9 mouse cellular contexts compared by ENCODE assay signal in the genomic region with DNA sequence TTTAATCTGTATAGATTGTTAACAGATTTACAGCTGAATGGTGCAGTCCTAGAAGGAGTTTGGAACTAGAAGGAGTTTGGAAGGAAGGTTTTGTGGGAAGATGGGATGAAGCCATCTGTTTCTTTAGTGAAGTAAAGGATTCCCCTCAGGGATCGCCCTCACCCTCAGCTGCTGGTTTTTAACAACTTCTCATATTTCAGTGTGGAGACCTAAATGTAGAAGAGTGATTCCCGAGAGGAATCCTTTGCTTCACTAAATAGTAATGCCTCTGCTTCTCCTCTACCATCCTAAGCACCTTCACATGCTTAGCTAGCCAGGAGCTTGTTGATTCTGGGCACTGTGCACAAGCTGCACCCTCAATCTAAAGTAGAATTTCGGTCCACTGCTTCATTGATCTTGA. TPM values are rescaled to one million over a fixed set of nuclear protein-coding genes. Genes with fewer than 3 reads are reported as not detected.
DNase-seq lines count a peak whose midpoint lies in the region; ATAC-seq and TF ChIP-seq lines count a peak whose summit lies in the region.
"Had no signal": no experiment of that assay in that cellular context is flagged by ENCODE, and none has a peak within 500 bp of the region (broad histone marks: within the 10 kb centered on the region; RNA-seq: fewer than 3 reads in every experiment).

No protein-coding gene starts in this region.

- peak overlapping the region; percentile 48 to 69; a peak in 2 of 4 replicates for H3K27ac ChIP-seq in heart, embryonic 14.5 days (replicated peaks in 1 of 2; ENCODE audit: control insufficient read depth in 1 of 2, insufficient read depth in 1 of 2, low read depth in 2 of 2, low read length in 2 of 2)
- H3K27ac ChIP-seq in forebrain, embryonic 14.5 days (ENCODE audit: low read depth, low read length) = peak overlapping the region; percentile 86
- H3K27ac ChIP-seq in macrophage = peak overlapping the region; percentile 76

- 7% methylated on average over 3 of the region's 3 CpGs for WGBS in heart, embryonic 14.5 days
- WGBS in forebrain, embryonic 14.5 days = 11% methylated on average over 3 of the region's 3 CpGs
- 8% methylated on average over 3 of the region's 3 CpGs for WGBS in macrophage (ENCODE audit: missing documents)

- H3K36me3 ChIP-seq in heart, embryonic 14.5 days (ENCODE audit: control insufficient read depth, insufficient read depth, low read length) = no peaks in the 10 kb centered on the region; the same call in 1 of the 2 replicates
- H3K36me3 ChIP-seq in G1E (replicated peaks) = peaks cover 21% of the 10 kb centered on the region
- H3K36me3 ChIP-seq in forebrain, embryonic 14.5 days (ENCODE audit: control insufficient read depth, insufficient read depth, low read length) = no peaks in the 10 kb centered on the region
- no peaks in the 10 kb centered on the region for H3K36me3 ChIP-seq in macrophage (ENCODE audit: inconsistent target)

- no peak for ATAC-seq in heart, embryonic 14.5 days (ENCODE audit: insufficient number of reproducible peaks, insufficient read depth, low FRiP score, low read depth)
- ATAC-seq in G1E (ENCODE audit: extremely low read depth, insufficient number of reproducible peaks, low FRiP score, poor library complexity, severe bottlenecking) = no peak
- no peak for ATAC-seq in forebrain, embryonic 14.5 days

- no peaks in the 10 kb centered on the region for H3K9me3 ChIP-seq in heart, embryonic 14.5 days (ENCODE audit: control insufficient read depth, low read length)
- no peaks in the 10 kb centered on the region for H3K9me3 ChIP-seq in G1E (replicated peaks)
- no peaks in the 10 kb centered on the region for H3K9me3 ChIP-seq in forebrain, embryonic 14.5 days (replicated peaks; ENCODE audit: control insufficient read depth, low read length)

- peaks cover 2 to 6% of the 10 kb centered on the region in 2 experiments; a peak in 2 of 4 replicates for H3K4me1 ChIP-seq in heart, embryonic 14.5 days (ENCODE audit: control insufficient read depth in 2 of 2, insufficient read depth in 2 of 2, low read length in 2 of 2)
- H3K4me1 ChIP-seq in G1E (ENCODE audit: insufficient read depth, low read depth, low read length) = peaks cover 32% of the 10 kb centered on the region
- H3K4me1 ChIP-seq in forebrain, embryonic 14.5 days (ENCODE audit: control insufficient read depth, insufficient read depth, low read length) = peaks cover 6% of the 10 kb centered on the region

- no peak for TF ChIP-seq CTCF in G1E (IDR thresholded peaks at IDR 0.05; ENCODE audit: low read depth, low read length)

- DNase-seq in heart, postnatal 25 days (ENCODE audit: low spot score) = no peak
- DNase-seq in G1E (ENCODE audit: low spot score) = peak; percentile 9
- no peak for DNase-seq in forebrain, embryonic 14.5 days (ENCODE audit: low spot score)
- DNase-seq in right cerebral cortex, postnatal 25 days = no peak
- no peak for DNase-seq in gastrocnemius, adult 8-10 months (ENCODE audit: low spot score in 2 of 2)
- no peak for DNase-seq in frontal cortex, postnatal 36 days (ENCODE audit: low spot score in 2 of 2)

- H3K4me3 ChIP-seq in heart, embryonic 14.5 days (ENCODE audit: control insufficient read depth in 1 of 2, insufficient read depth in 1 of 2, low read depth in 1 of 2, low read length in 2 of 2) = peak overlapping the region; percentile 71 to 91
- peak overlapping the region; percentile 84 for H3K4me3 ChIP-seq in G1E (ENCODE audit: low read depth, low read length)
- H3K4me3 ChIP-seq in forebrain, embryonic 14.5 days (ENCODE audit: low read depth, low read length) = peak overlapping the region; percentile 52
- H3K4me3 ChIP-seq in macrophage (ENCODE audit: inconsistent target) = peak overlapping the region; percentile 57

- H3K9ac ChIP-seq in heart, embryonic 14.5 days (ENCODE audit: low read length) = peak overlapping the region; percentile 74
- peak overlapping the region; percentile 72 for H3K9ac ChIP-seq in forebrain, embryonic 14.5 days (ENCODE audit: low read length)

- no peaks in the 10 kb centered on the region for H3K79me2 ChIP-seq in macrophage (ENCODE audit: inconsistent target)

- intact Hi-C loops in heart, postnatal 25 days (cut with DNase I) = loop anchor here (5.0 kb wide), 1 partner anchor 76 kb away; a partner anchor contains a TSS

- peaks cover 3% of the 10 kb centered on the region; the same call in 1 of the 2 replicates for H3K27me3 ChIP-seq in heart, embryonic 14.5 days (ENCODE audit: control insufficient read depth, insufficient read depth, low read length)
- H3K27me3 ChIP-seq in G1E (ENCODE audit: insufficient read depth, low read length) = peaks cover 20% of the 10 kb centered on the region
- H3K27me3 ChIP-seq in forebrain, embryonic 14.5 days (replicated peaks; ENCODE audit: control insufficient read depth, insufficient read depth, low read length) = no peaks in the 10 kb centered on the region
- H3K27me3 ChIP-seq: Patski had no signal

- H3K4me2 ChIP-seq in heart, embryonic 14.5 days (ENCODE audit: low read length) = peak overlapping the region; percentile 97
- peak overlapping the region; percentile 95 for H3K4me2 ChIP-seq in forebrain, embryonic 14.5 days (ENCODE audit: low read length)

RNA-seq across cellular contexts. Expression of a gene that starts 0.3 kb away (rescaled TPM):
- polyA plus RNA-seq in heart, embryonic 14.5 days (2014; fragmentation: Nextera tagmentation; extraction: Ambion mirVana) = 8.9 and 9.2 TPM in 2 replicates
- total RNA-seq in heart, postnatal 25 days (2021) = under 1 TPM; 0.13 to 0.25 TPM
- total RNA-seq in G1E (2014; fragmentation: Nextera tagmentation) (14.9 and 24.2 TPM in 2 replicates), G1E (2017) (27.8 and 28.6 TPM in 2 replicates)
- polyA plus RNA-seq in G1E (2012) (0.41 and 0.63 TPM in 2 replicates), macrophage (2018) (0.18 to 2.9 TPM (median 1.1 TPM) in 3 replicates)
- 6.3 and 6.9 TPM in 2 replicates for polyA plus RNA-seq in forebrain, embryonic 14.5 days (2014; fragmentation: Nextera tagmentation; extraction: Ambion mirVana)
- 1 to 10 TPM in 21 of 26 experiments, under 1 TPM in 5; 0.37 to 5.5 (median 2.0) TPM for total RNA-seq in macrophage (2018; cell fraction: chromatin; rRNA removed)
- 1 to 10 TPM in 4 of 26 experiments, under 1 TPM in 22; 0.38 to 1.5 (median 0.72) TPM for total RNA-seq in macrophage (2018; cell fraction: cytosol; rRNA removed)
- total RNA-seq in macrophage (2018; cell fraction: nucleus; rRNA removed) = 1 to 10 TPM in 15 of 26 experiments, under 1 TPM in 11; 0.34 to 7.0 (median 1.1) TPM
- not detected for total RNA-seq in gastrocnemius, adult 8-10 months (2022)

RNA-seq across cellular contexts. Expression of a gene that starts 4.6 kb away (rescaled TPM):
- polyA plus RNA-seq in heart, embryonic 14.5 days (2014; fragmentation: Nextera tagmentation; extraction: Ambion mirVana) = not detected in 2 replicates
- total RNA-seq in heart, postnatal 25 days (2021) = not detected
- total RNA-seq in G1E (2014; fragmentation: Nextera tagmentation) (not detected in 2 replicates), G1E (2017) (not detected in 2 replicates)
- polyA plus RNA-seq in G1E (2012) (not detected in 2 replicates), macrophage (2018) (not detected in 3 replicates)
- 80.0 and 81.0 TPM in 2 replicates for polyA plus RNA-seq in forebrain, embryonic 14.5 days (2014; fragmentation: Nextera tagmentation; extraction: Ambion mirVana)
- not detected for total RNA-seq in macrophage (2018; cell fraction: chromatin; rRNA removed)
- under 1 TPM in 5 of 26 experiments, not detected in 21; 0.06 to 0.24 (median 0.10) TPM for total RNA-seq in macrophage (2018; cell fraction: cytosol; rRNA removed)
- under 1 TPM in 3 of 26 experiments, not detected in 23; 0.17 to 0.43 (median 0.27) TPM for total RNA-seq in macrophage (2018; cell fraction: nucleus; rRNA removed)
- not detected for total RNA-seq in gastrocnemius, adult 8-10 months (2022)
- polyA plus RNA-seq: Patski had no signal

Comparison
In these comparisons a context has a peak if more than half of its experiments do, and no peak if none do; other contexts are left out.
1. RNA of a gene that starts 4.6 kb away (polyA plus RNA-seq): 80.0 to 81.0 TPM in forebrain, embryonic 14.5 days; not detected in heart, embryonic 14.5 days, not detected in G1E and not detected in macrophage; every median in the first group is over 10 times any median in the second.
2. Peak in every context shown above with its lines, with median percentiles within 50 percentile points of each other: H3K27ac ChIP-seq and H3K4me3 ChIP-seq.